Mouse (Mus musculus) ovary, postnatal 14 days (tissue): Measurements from ENCODE around the gene Ubtf.
"Not testable (repeated sequence)": the region's sequence is repeated elsewhere in the genome, so short reads cannot be mapped to it uniquely, and the experiment has no call there.

ENCODE experiments used
- DNase-seq: peaks from one replicate; pipeline ENCODE4 v3.0.0; 2022; ENCODE audit warnings: low spot score

The Ubtf gene

DNA sequence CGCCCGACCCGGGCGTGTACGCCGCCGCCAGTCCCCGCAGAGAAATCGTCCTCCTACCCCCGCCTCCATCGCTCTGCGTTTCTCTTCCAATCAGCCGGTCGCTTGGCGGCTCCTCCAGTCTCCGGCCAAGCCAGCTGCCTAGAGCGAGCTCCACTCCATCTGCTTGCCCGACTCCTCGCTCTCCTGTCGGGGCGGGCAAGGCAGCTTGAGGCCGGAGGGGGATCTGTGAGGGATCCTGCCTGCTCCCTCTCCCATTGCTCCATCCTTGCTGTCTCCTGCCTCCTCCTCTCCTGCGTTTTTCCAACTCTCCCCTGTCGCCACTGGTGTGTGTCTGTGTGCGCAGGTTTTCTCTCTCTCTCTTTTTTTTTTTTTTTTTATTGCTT lies at the start of gene Ubtf:
Gene Ubtf (minus strand): TSS at position 333 of the 383 bp plus-strand sequence.
- DNase-seq: peak; percentile 74

DNA sequence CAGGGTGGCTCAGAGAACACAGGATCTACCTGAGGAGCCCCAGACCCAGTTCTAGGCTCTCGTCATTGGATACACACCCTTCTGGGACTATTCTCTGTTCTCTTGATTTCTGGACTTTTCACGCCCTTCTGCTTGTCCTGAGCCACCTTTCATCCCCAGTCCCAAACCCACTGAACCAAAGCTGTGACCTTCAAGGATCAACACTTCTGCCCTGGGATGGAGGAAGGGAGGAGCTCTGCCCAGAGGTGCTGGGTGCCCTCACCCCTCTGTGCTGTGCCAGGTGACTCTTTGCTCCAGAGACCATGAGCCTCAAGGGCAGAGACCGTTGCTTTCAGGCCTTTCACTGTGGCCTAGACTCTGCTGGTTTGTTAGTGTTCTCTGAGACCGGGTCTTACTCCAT lies 49.7 kb upstream of the Ubtf start:
- no peak for DNase-seq

GRCm38 (mm10) chr11:102368347-102368746 lies 48.8 kb upstream of the Ubtf start:
- no peak for DNase-seq

DNA sequence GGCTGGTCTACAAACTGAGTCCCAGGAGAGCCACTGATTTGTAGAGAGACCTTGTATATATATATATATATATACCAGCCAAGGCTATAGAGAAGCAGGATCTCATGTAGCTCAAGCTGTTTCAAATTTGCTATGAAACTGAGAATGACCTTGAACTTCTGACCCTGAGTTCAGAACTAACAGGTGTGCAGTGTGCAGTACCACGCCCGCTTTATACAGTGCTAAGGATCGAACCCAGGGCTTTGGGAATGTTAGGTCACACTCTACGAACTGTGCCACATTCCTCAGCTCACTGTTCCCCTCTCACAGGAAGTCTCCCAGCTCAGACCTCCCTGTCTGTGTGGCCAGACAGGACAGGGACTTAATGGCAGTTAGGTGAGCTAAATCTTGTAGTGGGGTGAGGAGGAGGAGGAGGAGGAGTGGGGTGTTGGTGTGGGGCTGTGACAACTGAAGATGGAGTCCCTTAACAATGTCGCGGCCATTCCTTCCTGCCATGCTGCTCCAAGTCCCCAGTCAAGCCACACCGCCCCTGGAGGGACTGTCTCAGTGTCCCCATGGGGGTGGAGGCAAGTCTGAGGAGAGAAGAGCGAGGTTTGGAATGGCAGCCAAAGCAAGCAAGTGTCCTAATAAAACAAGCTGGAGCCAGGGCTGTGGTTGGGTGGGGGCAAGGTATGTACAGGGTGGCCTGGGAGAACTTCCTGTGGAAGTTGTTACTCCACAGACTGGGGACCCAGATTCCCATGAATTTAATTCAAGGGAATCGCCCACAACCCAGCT lies 48.1 kb upstream of the Ubtf start:
- DNase-seq: no peak

- not testable (repeated sequence) for DNase-seq
Measured at GRCm38 (mm10) chr11:102366103-102366502, 46.6 kb upstream of the Ubtf start, which contains the start of gene Slc4a1. Gene Slc4a1 (minus strand): TSS chr11:102366203.

DNA sequence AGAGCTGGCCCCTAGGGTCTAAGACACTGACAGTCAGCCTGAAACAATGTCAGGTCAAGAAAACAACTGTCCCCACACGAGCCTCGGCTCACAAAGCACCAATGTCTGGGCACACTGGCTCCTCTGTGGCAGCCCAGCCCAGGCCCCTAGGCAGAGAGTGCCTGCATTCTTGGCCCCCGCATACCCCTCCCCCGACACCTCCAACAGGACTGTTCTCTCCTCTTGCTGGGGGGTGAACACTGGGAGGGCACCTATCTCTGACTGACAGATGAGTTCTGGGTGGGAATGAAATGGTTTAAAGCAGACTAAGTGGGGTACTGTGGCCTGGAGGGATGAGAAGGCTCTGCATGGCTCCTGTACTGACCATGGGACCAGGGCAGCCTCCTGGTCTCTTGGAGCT lies 46.2 kb upstream of the Ubtf start:
- DNase-seq: no peak

- no peak for DNase-seq
Measured at GRCm38 (mm10) chr11:102364570-102365371, 45.2 kb upstream of the Ubtf start.

DNA sequence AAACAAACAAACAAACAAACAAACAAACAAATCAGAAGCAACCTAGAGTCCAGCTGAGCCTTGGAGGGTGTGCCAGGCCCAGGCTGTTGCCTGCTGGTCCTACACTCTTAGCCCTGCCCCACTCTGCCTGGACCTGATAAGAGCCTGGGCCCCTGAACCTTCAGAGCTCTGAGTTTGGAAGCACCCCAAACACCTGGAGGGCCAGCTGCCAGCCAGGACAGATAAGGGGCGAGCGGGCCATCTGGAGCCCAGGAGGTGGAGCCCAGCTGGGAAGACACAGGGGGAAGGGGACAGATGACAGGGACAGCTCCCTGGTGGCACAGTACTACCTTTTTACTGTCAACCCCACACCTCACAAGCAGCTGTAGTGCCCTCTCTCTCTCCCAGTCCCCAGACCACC lies 44.1 kb upstream of the Ubtf start:
- DNase-seq: no peak

- DNase-seq: no peak
Measured at GRCm38 (mm10) chr11:102361776-102362495, 42.4 kb upstream of the Ubtf start.

DNA sequence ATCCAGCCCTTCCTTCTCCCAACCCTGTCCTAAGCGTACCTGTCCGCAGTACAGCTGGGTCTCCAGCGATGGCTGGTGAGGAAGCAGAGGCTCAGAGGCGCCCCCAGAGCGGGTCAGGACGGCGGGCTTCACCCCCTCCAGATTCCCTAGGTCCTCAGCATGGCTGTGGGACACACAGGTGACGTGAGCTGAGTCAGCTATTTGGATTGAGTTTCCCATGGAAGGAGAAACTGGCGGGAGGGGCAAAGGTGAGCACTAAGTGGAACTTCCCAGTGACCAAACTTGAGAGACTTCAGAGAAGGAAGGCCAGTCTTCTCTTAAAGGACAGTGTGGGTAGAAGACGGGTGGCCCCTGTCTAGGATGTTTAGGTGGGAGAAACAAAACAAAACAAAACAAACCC lies 38.8 kb upstream of the Ubtf start:
- no peak for DNase-seq

DNA sequence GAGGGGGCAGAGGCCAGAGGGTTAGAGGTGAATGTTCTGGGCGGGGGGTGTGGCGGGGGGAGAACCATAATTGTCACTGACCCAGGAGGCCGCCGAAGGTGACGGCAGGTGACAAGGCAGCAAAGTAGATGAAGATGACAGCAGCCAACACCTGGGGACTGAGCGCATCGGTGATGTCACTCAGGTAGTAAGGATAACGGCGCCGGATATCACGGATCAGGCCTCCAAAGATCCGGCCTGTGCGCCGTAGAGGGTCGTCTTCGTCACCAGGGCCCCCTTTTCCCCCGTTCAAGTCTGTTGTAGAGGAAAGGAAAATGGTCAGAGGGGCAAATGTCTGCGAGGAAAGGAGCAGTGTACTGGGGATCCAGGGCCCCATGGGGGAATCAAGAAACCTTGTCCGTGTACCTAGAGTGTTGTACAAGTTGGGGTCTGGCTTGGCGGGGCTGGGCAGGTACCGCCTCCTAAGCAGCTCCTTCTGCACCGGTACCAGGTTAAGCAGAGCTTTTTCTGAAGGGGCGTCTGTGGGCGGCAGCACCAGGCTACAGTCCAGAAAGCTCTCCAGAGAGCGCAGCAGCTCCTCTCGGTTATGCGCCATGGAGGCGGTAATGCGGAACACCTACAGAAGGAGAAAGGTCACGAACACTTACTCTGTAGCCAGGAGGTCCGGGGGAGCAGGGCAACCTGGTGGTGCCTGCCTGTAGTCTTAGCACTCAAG lies 37.3 kb upstream of the Ubtf start:
- DNase-seq: no peak

DNA sequence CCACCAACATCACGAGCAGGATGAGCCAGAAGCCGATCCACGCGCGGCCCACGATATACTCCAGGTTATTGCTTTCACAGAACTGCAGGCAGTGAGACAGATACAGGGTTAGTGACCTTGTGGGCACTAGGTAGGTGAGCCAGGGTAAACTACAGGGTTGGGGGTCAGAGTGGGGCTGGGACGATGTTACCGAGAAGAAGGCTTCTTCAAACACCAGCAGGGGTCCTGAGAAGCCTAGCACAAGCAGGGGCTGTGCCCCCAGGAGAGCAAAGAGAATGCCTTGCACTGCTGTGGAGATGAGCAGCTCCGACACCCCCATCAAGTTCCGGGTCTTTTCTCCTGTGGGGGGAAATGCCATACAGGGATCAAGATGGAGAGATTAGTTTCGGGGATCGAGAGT lies 36.6 kb upstream of the Ubtf start:
- DNase-seq: no peak

GRCm38 (mm10) chr11:102355501-102355900 lies 36.0 kb upstream of the Ubtf start:
- no peak for DNase-seq

GRCm38 (mm10) chr11:102353021-102353431 lies 33.5 kb upstream of the Ubtf start:
- no peak for DNase-seq

DNA sequence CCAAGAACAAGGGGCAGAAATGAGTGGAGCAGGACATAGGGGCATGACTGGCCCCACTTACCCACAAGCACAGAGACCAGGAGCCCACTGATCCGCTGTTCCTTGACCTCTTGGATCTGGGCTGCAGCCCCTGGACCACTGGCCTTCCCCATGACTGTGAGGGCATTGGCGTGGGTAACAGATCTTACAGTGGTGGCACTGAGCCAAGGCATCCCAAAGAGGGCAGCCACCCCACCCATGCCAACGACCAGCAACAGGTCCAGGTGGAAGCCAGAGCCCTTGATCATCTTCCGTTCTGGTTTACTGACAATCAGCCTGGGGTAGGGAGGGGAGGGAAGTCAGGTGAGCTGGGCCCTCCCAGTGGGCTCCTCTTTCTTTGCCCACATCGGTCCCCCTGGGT lies 32.8 kb upstream of the Ubtf start:
- DNase-seq: no peak

DNA sequence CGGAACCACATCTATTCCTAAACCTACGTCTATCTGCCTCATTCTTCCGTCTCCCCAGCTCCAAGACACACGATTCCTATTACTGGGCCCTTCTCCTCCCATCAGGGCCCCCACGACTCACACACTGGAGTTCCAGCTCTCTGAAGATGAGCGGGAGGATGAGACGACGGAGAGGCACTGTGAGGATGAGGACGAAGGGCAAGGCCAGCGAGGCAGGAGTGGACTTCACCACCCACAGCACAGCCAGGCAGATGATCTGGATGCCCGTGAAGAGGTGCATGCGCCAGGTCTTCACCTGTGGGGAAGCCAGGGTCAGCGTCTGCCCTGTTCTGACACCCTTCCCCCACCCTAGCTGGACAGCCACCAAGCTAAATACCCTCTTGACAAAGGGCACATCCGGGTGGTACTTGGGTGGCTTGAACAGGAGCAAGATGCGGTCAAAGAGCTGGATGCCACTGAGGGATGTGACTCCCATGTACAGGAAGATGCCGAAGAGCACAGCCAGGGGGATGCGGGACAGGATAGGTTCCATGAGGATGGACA lies 31.5 kb upstream of the Ubtf start:
- no peak for DNase-seq

- no peak for DNase-seq
Measured at GRCm38 (mm10) chr11:102350416-102350815, 30.9 kb upstream of the Ubtf start.

DNA sequence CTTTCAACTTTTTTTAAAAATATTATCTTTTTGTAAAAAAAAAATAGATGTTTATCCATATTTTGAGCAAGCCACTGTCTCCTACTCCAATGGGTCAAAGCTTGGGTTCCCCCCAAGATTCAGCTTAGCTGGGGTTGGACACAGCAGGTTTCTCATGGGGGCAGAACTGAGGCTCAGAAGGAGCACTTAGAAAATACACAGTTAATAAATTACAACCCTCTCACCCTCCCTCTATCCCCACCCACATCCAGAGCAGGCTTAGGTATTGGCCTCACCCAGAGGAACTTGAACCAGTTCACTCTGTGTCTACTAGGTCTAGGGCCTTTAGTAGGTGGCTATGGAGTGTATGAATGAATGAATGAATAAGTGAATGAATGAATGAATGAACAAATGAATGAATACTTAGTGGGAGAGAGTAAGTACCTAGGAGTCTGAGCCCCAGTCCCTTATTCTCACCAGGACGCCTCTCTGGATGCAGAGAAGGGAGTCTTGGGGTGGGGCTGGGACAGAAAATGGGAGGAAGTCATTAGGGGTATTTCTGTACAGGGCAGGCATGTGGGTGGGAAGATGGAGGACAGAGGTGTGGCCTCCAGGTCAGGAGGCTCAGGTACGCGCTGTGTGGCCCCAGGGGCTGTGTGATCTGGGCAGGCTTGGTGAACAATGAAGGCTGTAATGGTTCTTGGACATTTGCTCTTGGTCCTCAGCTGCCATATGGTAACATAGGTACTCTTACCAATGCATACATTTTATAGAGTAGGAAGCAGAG lies 29.8 kb upstream of the Ubtf start:
- no peak for DNase-seq

GRCm38 (mm10) chr11:102348771-102349170 lies 29.2 kb upstream of the Ubtf start:
- DNase-seq: no peak

DNA sequence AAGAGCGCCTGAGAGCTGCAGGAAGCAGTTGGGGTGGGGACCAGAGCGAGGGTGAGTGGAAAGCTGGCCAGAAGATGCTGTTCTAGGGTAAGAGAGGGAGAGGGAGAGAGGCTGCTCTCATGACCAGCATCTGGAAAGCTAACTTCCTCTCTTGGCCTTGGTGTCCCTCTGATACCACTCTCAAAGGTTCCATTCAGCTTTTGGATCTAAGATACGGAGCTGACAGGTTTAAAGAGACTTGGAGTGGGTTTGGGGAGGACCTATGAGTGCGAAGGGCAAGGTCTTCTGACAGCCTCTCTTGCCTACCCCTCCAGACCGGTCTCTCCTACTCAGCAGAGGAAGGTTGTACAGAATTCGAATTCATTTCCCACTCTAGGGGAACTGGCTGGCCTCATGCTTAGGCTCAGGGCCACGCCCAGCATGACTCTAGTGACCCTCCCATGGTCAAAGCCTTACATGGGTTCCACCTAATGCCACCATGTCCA lies 28.6 kb upstream of the Ubtf start:
- DNase-seq: no peak

- DNase-seq: no peak
Measured at GRCm38 (mm10) chr11:102347683-102348082, 28.1 kb upstream of the Ubtf start.
